Mouse (Mus musculus) telencephalon, adult 2 months (tissue): ENCODE data around the gene Mdm1.
"Not testable (repeated sequence)": the region's sequence is repeated elsewhere in the genome, so short reads cannot be mapped to it uniquely, and the experiment has no call there.

Experiments
- DNase-seq: peaks from one replicate; pipeline ENCODE4 v3.0.0-alpha.2; 2011; ENCODE audit warnings: low read depth, low spot score

Mdm1 gene

DNA sequence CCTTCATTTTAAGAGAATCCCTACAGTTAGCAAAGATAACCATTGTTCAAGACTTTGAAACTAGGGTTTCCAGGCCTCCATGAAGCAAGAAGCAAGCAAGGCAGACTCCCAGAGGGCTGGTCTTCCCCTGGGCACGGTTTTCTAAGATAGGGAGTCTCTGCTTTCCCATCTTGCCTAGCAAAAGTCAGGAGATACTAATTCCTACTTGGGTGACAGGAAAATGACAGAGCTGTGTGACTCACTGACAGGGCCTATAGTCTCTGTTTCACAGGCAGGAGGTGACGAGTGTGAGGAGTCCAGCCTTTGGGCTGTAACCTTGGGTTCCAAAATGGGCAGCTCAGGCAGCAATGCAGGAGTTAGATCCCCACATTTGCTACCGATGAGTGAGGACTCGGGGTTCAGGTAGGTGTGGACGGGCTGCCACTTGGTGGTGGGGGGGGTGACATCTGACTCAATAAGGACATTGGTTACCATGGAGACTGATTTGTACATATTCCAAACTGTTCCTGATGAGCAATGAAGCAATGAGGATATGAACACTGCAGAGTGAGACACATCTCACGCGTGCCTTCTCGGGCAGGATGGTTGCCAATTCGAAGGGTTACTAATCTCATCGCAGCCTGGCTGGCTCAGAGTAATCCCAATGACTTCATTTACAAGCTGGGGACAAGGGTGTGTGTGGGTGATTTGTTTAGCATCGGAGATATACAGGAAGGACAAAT lies 19.0 kb upstream of the Mdm1 start:
- no peak for DNase-seq

DNA sequence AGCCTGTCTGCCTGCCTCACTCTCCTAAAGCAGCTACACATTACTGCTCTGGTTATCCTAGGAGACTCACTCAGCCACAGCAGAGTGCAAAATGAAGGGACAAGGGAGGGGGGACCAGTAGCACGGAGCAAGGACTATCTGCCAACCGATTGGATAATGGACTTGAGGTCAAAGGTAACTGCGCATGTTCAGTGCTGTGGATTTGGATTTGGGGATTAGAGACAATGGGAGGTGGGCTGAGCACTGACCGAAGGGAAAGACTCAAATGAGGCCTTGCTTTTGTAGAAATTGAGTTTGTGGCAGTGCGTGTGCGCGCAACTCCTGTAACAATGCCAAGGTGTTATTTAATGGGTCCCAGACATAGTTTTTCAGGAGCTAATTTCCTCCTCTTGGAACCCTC lies 16.4 kb upstream of the Mdm1 start:
- no peak for DNase-seq

DNA sequence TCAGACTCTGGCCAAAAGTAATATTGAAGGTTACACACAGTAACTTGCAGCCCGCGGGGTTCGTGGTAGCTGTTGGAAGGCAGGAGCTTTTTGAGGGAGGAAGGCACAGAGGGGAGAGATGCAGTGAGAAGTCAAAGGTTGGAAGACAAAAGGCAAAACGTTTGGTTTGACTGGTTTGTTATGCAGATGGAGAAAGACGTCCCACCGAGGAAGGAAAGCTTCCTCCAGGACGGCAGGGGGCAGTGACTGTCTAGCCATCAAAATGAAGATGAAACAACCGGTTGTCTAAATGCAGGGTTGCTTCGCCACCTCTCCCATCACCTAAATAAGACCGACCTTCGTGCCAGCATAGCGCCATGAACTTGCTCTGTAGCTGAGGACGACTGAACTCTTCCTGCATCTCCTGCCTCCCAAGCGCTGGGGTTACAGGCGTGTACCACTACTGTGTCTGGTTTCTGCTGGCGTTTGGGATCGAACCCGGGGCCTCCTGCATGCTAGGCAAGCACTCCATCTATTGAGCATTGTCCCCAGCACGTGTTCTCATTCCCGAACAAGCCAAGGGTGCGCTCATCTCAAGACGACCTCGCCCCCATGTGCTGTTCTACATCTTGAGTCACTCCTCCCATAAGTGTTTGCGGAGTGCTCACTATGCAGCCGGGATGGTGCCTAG lies 15.7 kb upstream of the Mdm1 start:
- DNase-seq = no peak

DNA sequence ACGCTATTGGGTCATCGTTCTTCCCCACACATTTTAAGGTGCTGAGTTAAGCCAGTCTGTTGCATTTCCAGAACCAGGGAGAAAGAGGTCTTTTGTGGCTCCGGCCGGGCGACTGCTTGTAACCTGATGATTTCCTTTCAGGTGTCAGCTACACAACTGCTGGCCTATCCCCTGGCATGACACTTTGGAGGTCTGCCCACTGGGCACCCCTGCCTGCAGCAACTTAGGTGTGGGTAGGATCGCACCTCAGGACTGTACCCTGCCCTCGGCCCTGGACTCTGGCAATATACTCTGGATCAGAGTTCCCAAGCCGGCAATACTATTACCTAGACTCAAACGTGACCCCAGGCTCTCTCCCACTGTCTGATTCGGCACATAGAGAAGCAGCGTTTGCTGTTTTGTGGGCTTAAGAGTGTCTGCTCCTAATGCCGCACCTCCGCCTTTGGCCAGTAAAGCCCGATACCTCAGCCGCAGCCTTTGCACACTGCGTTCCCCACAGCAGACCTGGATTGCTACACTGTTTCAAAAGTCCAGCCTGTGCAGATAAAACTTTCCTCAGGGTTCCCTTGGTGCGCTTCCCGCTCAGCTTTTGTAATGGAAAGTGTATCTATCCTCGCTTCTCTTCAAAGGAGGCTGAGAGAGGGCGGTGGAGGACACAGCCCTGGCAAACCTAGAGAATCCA lies 12.5 kb upstream of the Mdm1 start:
- DNase-seq = no peak

DNA sequence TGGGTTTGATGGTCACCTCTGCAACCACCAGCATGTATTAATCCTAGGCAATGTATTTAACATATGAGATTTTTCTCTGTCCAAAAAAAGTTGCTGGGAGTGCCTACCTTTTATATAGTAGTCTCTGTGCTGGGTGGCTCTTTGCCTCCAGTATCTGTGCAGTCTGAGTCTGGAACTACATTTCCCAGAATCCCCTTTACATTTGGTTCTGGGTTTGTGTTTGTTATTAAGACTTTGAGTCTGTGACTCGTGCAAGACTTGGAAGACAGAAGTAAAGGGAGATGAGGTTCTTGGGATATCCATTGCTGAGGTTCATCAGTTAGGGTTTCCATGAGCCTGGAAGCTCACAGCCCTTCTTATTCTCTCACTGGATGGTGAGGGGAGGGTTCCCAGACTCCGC lies 11.6 kb upstream of the Mdm1 start:
- DNase-seq = no peak

DNA sequence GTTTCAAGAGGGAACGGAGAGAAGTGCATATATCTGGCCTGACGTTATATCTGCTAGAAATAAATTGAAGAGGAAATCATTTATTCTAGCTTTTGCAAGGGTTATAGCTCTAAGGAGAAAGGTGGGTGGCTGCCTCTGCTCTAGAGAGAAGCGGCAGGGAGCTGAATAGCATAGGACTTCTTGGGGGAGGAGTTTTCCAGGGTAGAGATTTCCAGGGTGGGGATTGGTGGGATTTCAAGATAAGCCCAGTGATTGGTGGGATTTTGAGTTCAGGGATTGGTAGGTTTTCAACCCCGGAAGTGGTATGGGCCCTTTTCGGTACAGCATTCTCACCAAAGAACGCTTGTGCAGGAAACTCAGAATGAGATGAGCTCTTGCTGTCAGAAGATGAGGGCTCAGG lies 8.6 kb upstream of the Mdm1 start:
- no peak for DNase-seq

DNA sequence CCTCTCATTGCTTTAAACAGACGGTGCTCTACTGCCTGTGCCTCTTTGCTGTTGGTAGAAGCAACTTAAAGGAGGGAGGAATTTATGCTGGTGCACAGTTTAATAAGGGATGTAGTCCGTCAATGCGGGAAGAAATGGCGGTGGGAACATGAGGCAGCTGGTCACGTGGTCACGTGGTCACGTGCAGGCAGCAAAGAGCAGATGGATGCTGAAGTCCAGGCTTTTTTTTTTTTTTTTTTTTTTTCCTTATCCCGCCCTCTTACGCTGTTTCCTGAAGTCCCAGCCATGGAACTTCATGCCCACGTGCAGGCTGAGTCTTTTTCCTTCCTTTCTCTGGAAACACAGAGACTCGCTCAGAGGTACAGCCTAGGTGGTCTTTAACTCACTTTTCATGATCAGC lies 3.1 kb upstream of the Mdm1 start:
- no peak for DNase-seq

DNA sequence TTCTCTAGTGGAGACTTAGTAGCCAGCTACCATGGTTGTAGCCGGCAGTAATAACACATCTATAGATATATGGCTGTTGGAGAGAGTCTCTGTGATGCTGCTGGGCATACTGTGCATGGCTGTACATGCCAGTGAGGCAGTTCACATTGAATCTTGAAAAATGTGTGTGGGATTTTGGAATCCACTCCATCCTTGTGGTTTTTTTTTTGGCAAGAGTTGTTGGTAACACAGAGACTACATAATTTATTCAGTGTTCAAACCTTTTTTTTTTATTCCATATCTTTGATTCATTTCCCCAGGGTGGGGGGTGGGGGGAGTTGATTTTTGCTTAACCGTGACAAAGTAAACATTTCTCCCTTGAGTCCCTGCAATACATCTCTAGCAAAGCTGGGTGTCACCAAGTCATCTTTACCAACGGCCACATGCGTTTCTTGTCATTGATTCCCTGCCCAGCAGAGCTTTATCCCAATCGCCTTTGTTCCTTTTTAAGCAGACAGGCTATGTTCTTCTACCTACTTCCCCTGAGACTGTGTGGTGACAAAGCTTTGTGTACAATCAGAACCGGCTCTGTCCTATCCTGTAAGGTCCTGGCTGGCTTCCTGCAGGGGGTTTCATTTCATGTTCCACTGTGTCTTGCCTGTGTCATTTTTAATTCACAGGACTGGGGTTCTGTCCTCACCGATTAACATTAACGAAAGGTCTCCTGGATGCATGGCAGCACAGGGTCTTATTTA lies 1.6 kb upstream of the Mdm1 start:
- no peak for DNase-seq

DNA sequence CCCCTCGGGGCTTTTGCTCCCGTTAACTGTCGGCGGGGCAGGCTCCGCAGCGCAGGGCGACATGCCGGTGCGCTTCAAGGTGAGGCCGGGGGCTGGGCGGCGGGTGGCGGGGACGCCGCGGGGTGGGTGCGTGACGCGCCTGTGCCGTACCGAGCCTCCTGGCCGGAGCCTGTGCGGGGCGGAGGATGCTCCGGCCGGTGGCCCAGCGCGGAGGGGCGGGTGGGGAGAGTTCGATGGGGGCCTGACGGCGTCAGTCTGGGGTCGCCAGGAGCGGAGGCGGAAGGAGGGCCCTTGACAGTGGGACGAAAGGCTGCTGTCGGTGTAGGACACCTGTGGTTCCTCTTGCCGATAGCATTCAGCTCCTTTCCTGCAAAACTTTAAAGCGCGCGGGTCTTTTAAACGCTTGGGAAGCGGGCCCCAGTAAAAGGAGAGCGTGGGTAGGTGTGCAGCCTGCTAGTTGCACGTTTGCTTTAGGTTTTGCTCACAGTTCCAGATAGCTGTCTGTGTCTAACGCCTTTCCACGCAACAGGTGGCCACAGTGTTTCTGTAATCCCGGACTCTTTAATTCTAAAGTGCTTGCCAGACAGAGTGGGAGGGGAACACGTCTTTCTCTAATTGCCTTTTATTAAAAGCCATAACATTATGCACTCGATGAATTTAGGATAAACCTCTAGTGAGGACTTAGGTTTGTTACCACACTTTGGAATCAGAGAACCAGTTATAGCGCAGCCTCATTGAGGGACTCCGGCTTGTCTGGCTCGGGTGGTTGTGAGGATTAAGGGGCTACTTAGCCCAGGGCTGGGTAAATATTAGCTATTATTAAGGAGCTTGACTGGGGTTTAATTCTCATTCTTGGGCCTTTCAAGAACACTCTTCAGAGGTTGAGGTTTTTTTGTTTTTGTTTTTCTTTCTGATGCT lies 532 bp downstream of the Mdm1 start:
- DNase-seq = peak; percentile 56

DNA sequence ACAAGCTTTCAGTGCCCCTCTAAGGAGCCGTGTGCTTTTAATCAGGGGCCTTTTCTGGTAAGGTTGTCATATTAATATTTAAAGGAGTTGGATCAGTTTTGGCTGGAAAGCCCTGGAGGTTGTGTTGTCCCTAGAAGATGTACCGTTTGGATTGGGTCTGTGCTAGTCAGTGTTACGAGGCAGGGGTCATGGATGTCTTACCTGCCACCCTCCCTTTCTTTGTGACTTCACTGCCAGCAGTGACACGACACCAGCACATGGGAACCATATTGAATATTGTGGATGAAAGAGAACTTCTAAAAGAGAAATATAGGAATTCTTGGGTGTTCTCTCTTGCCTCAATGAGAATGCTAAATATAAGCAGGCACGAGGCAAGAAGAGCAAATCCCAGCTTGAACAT lies 7.8 kb downstream of the Mdm1 start:
- DNase-seq = no peak

DNA sequence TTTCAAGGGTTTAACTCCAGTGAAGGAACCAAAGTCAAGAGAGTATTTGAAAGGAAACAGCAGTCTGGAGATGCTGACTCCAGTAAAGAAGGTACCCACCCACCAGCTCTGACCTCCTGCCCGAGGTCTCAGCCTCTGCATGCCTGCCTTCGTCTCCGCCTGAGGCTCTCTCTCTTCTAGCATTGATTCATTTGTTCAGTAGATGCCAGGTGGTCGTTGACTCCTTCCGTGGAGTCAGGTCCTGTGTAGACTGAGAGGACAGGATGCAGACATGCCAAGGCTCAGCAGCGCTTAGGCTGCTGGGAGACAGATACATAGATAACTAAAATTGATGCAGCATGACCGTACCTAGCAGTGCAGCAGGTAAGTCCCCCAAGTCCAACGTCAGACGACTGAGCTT lies 9.3 kb downstream of the Mdm1 start:
- no peak for DNase-seq

DNA sequence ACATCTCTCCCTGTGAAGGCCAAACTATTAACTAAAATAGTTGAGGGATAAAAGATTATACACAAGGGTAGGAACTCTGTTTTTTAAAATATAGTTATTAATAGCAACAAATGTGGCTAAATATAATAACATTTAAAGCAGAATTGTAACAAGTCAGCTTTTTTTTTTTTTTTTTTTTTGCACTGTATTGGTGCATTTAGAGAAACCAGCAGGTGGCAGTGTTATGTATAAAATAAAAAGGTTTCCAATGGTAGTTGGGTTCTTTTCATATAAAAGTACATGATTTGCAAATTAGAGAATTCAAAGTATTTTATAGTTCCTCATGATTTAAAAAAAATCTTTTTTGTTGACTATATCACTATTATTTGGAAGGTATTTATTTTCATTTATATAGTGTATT lies 14.3 kb downstream of the Mdm1 start:
- DNase-seq = no peak

DNA sequence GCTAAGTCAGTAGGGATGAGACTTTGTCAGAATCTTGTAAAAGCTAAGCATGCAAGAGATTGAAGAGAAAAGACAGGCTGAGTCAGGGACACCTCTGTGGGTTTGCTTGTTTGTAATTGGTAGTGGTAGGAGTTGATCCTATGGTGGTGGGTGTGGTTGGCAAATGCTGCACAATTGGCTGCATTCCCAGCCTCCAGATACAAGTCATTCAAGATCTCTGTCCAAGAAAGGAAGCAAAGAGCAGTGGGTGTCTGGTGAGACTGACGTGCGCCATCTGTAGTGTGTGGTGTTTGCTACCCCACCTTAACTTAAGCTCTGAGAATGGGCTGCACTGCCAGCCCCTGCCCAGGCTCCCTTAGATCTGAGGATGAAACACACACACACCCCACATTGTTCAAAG lies 19.5 kb downstream of the Mdm1 start:
- DNase-seq = peak; percentile 90

DNA sequence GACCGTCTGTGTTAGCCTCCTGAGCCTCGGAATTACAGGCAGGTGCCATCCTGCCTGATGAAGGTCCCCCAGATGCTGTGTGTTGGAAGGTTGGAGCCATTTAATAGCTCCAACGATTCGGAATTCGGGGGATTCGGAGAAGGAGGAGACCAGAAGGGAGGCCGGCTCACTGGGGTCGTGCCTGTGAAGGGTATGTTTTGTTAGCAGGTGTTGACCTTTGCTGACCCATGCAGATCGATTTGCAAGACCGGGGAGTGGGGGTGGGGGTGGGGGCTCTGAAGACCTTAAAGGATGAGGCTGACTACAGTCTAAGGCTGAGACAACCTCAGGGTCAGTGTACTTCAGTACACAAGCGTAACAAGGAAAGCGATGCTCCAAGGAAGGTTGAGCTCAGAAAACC lies 27.6 kb downstream of the Mdm1 start:
- DNase-seq = no peak

DNA sequence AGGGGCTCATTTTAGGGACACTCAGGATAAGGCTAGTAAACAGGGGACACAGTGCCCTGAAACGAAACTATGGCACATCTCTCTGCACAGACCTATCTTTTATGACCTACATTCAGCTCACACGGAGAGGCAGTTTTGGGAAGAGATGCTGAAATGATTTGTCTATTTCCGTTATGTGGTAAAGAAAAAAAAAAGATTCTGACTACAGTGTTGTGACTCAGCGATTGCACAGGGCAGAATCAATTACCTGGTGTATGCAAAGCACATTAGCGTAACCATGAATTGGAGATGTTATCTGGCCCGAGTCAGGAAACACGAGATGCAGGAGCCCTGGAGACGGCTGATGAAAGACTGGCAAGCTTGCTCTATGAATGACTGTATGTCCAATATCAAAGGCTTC lies 30.8 kb downstream of the Mdm1 start:
- DNase-seq = no peak

DNA sequence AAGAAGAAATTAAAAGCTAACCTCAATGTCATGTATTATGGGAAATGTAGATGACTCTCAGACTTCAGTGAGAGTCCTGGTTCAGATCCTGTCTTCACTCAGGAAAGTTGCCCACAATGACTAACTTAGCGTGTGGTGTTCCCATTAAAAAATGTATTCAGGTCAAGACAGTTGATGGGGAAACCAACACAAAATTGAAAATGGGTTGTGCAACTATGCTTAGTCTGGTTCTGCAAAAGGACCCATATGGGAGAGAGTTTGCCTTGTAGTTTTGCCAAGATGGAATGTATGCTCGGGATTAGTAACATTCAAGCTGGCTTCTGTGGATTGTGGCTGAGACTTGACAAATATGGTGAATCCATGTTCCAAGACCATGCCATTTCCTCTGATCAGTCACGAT lies 31.3 kb downstream of the Mdm1 start:
- DNase-seq = peak; percentile 51

DNA sequence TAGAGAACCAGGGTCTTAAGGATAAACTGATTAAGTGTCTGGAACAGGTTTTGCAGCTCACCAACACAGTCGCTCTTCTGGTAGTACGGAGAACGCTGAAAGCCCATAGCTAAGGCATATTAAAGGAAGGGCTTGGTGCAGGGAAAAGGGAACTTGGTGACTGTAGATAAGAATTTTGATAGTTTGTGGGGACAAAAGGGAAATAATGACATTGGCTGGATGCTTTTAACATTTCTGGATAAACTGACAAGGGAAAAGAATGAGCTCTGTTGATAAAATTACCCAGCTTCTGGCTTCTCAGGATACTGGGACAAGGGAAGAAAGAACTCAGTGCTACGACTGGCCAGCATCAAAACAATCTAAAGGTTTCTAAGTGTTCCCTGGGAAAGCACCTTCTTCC lies 33.9 kb downstream of the Mdm1 start:
- not testable (repeated sequence) for DNase-seq

DNA sequence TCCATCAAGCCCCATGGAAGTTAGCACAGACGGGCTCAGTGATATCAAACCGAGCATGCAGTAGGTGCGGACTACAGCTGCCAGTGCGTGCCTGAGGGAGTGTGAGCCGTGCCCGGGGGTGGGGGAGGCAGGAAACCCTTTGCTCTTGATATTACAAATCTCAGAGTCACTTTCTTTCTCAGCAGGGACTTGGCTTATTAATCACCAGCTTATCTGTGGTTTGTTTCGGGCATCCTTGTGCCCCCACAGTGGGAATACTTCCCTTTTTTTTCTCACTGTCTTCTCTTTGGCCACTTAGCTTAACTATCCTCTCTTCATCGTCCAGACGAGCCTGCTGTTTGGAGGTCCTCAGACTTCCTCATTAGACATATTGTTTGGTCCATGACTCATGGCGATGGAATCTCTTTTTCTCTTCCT lies 37.1 kb downstream of the Mdm1 start:
- no peak for DNase-seq

DNA sequence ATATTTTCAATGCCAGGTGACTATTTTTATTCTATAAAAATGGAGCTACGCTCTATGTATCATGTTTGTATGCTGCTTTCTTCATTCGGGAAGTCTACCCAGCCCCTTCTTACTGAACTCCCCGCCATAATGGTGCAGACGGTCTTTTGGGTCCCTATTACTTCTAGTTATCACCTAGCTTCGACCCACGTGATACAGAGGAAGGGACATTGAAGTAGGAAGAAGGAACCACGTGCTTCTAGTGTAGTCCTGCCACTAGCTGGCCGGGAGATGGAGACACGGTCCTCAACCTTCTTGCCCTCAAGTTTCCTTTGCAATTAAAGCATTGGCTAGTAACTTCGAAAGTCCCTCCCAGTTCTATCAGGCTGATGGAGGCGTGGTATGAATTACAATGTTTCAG lies 37.7 kb downstream of the Mdm1 start:
- no peak for DNase-seq

DNA sequence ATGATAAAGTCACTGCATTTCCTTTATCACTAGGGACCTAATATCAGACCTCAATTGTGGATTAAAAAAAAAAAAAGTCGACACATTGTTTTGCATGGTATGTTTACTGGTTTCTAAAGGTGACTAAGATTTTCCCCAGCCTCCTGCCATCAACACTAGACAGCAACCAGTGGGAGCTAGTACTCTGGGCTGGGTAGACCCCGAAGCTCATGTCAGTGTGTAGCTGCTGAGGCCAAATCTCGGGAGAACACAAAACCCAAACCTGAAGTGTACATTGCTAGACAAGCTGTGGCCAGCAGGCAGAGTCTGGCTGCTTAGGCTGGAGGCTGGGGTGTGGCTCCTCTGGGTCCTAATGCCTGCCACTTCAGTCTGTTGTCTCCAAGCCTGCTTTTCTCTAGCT lies 53.5 kb downstream of the Mdm1 start:
- not testable (repeated sequence) for DNase-seq

DNA sequence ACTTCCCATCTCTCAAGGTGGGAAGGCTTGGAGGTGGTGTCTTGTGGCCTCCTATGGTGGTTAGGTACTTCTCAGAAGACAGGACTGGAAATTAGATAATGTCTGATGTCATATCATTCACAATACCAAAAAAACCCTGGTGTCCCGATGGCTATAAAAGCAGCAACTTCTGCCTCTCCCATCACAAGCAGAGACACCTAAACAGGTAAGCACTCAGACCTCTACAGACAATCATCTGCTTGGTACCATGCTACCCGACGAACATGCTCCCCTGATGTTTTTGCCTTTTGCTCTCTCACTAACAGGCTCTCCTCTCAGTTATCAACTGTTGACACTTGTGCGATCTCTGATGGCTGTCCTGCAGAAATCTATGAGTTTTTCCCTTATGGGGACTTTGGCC lies 63.0 kb downstream of the Mdm1 start, which contains the start of gene Il22:
Il22 (plus strand) TSS at position 301 of the 400 bp plus-strand sequence.
- DNase-seq = no peak
